Mouse (Mus musculus) spleen, adult 18-20 months (tissue): ENCODE results near the gene Adgra1.

ENCODE experiments used
- DNase-seq, 2 experiments: peaks; one replicate each; pipeline ENCODE4 v3.0.0; 2022; ENCODE audit warnings: mixed read lengths in 2 of 2

Gene Adgra1

GRCm38 (mm10) chr7:139909469-139909868 is 75.5 kb downstream of the Adgra1 start:
- DNase-seq, result no peak

- no peak for DNase-seq
These were observed 76.3 kb downstream of the Adgra1 start for GRCm38 (mm10) chr7:139910204-139910835.

GRCm38 (mm10) chr7:139914141-139915047 is 80.4 kb downstream of the Adgra1 start:
- DNase-seq, result no peak

- no peak for DNase-seq
These were observed 81.8 kb downstream of the Adgra1 start for GRCm38 (mm10) chr7:139915646-139916257.

- no peak for DNase-seq
These were observed 82.4 kb downstream of the Adgra1 start for GRCm38 (mm10) chr7:139916345-139916744.

GRCm38 (mm10) chr7:139918262-139918661 is 84.3 kb downstream of the Adgra1 start:
- no peak for DNase-seq
